Mouse (Mus musculus) thymus, postnatal 10 days (tissue): Measurements from ENCODE around the gene Ndufs2.

Experiments used
- DNase-seq, 2 experiments: peaks; one replicate each; pipeline ENCODE4 v3.0.0; 2021; ENCODE audit warnings: low spot score in 2 of 2

The Ndufs2 gene

DNA sequence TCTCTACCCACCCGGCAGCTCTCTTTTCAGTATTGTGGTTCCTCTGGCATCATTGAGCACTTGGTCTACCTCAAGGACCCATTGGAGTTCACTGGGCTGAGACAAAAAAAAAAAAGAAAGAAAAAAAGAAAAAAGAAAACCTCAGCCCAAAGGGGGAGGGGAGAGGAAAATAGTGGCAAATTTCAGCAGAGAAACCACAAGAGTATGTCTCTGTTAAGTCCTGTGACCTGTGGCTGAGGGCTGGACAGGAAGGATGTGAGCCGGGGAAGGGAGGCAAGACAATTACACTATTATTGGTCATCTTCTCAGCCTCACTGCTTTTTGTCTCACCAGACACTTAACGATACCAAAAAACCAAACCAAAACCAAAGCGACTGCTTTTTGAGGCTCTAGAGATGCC, 19.3 kb downstream of the Ndufs2 start:
- no peak for DNase-seq

DNA sequence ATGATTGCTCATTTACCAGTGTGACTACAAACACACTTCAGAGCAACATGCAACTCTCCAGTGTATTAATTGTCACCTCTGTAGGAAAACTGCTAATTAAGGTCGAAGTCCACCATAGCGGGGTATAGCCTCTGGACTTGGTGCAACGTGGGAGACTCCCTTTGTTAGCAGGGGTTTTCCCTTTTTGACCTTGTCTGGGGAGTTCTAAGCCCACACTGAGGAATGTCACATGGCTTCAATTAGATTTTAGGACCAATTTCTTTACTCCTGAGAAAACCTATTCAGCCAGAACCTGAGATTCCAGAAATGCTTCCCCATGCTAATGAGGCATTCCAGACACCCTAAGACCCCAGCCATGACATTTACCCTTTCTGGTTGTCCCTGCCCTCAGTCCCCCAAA, 21.0 kb downstream of the Ndufs2 start:
- DNase-seq = no peak

- no peak for DNase-seq
Measured at GRCm38 (mm10) chr1:171229750-171230149, 21.4 kb downstream of the Ndufs2 start.

DNA sequence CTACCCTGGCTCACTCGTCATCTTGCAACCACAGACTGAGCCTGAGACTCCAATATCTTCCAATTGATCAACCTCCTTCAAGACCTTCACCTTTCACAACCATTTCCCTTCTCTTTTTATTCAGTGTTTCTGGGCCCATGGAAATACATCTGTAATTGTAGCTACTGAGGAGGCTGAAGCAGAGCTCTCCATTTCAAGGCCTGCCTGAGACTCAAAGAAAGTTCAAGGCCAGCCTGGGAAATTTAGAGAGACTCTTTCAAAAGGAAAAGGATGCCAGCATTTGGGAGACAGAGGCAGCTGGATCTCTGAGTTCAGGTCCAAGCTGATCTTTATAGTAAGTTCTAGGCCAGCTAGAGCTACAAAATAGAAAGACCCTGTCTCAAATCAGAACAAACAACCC, 23.3 kb downstream of the Ndufs2 start:
- DNase-seq = no peak

DNA sequence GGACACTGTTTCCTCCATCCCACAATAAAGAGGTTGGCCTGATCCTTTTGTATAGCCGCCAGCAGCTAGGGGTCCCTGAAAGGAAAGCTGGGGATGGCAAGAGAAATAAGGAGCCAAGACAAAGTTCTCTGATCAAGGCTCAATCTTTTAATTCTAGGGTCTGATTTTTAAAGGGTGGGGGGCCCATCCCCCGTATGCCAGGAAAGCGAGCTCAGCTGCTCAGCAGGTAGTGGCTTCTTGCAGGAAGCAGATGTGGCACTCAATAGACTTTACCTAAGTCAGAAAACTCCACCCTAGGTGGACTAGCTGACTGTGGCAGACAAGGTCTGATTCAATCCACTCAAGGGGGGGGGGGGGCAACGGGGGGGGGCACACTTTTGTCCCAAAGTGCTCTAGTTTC, 24.4 kb downstream of the Ndufs2 start:
- DNase-seq = no peak

DNA sequence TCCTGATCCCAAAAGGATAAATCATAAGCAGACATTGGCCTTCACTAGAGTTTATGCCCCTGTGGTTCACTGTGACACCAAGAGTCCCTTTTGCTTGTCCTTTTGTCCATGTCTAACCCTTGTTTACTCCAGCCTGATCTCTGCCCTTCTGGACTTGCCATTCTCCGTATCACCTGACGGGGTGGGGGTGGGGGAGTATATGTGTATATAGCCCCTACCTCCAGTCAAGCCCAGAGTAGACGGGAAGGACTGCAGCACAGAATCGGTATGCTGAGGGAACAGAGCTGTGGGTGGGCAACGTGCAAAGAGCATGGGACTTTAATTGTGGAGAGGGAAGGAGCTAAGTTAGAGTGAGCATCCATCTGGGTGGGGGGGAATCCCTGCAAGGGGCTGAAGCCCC, 26.3 kb downstream of the Ndufs2 start, which contains the start of gene Apoa2:
Apoa2 (plus strand) TSS at position 198 of the 400 bp plus-strand sequence.
- DNase-seq = no peak

- DNase-seq = no peak
Measured at GRCm38 (mm10) chr1:171223796-171224195, 27.4 kb downstream of the Ndufs2 start.

GRCm38 (mm10) chr1:171223168-171223567, 28.0 kb downstream of the Ndufs2 start:
- no peak for DNase-seq

DNA sequence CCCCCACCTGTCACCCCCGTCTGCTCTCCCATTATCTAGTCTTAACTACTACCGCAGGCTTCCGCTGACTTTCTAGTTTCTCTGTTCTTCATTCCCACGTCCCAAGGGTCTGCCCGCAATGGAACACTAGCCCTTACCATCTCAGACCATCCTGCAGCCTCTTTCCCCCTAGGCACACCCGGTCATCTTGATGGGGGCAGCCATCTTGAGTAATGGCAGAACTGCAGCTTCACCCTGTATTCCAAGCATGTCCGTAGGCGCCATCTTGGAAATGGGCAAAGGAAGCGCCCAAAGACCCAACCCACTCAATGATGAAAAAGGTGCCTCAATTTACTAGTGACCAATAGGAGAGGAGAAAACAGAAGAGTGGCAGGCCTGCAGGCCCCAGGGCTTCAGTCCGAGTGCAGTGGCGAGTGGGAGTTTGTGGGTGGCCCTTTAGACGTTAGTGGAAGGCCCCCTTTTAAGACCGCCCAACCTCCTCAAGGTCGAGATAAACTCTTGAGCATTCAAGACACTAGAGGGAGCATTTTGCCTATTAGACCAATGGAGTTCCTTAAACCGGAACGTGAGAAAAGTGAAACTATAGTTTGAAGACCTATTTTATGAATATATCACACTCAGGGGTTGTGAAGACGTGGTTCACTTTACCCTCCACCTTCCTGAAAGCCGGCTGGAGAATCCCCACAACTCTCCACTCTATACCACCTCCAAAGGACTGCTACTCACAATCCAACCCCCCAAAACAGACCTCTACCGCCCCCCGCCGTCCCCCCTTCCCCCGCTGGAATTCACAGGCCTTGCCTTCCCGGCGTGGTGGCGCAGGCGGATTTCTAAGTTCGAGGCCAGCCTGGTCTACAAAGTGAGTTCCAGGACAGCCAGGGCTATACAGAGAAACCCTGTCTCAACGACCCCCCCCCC, 28.7 kb downstream of the Ndufs2 start, which contains the start of gene Tomm40l:
Tomm40l (minus strand) TSS at position 277 of the 918 bp plus-strand sequence.
- peak; percentile 81 to 90 for DNase-seq

DNA sequence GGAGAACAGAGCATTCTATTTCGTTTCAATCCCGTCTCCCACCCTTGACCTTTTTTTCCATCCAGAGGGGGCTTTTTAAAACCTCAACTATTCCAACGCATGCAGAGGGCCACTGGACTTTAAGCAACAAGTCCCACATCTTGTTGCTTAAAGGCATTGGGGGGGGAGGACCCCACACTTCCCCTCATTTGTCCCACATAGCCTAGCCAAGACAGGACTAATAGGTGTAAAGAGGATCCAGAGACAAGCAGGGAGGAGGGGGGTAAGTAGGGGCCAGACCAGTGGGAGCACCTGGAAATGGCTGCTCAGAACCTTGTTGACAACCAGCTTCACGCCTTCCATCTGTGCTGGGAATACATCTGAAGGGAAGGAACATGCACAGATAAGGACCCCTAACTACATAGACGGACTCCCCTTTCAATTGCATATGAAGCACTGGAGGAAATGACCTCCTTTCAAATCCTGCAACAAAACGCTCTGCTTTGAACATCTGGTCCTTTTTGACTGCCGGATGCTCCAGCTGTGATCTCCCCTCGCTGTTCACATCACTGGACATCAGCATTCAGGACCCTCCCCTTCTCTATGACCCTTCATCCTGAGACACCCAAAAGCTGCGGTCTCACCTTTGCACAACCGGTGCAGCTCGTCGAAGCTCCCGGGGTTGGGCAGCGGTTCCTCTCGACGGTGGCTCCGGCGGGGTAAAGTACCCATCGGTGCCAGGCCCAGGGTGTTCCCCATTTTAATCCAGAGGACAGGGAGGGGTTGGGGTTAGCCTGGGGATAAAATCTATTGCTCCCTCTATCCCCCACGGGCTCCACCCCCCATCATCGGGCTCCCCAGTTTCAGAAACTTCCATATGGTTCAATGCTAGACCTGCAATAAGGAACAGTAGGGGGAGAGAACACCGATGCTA, 29.7 kb downstream of the Ndufs2 start:
- DNase-seq = peak; percentile 22 to 31

DNA sequence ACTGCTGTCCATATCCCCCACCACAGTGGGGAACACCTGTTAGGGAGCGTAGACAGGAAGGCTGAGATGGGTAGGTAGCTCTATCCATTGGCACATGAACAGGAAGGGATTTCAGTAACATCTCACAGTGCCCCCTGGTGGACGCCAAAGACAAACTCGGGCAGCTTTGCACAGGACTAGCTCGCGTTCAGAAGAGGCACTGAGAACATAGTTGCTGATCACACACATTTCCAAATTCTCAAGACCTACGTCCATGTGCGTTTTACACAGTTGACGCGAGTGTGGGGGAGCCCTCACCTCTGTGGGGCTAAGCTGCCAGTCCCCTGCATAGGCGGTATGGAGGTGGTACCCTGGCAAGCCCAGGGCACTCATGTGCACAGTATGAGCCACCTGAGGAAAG, 30.3 kb downstream of the Ndufs2 start:
- peak; percentile 63 to 86 for DNase-seq

DNA sequence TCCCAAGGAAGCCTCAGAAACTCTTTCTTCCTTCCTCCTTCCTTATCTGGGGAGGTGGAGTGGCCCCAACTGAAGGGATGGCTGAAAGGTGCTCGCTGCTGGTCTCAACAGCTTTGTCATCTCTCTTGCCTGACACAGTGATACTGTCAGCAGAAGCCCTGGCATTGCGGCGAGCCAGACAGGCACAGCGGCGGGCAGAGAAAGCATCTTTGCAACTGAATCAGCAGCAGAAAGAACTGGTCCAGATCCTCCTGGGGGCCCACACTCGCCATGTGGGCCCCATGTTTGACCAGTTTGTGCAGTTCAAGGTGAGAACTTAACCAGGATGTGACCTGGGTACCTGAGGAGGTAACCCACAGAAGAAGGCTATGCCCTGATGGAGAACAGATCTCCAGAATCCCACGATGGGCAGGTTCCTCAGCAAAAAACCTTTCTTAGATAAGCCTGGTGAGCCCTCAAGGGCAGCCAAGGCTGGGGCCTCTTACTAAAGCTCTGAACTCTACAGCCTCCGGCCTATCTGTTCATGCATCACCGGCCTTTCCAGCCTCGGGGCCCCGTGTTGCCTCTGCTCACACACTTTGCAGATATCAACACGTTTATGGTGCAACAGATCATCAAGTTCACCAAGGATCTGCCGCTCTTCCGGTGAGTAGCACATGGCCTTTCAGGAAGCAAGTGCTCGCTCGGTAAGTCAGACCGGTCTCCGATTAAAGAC, 34.8 kb downstream of the Ndufs2 start:
- DNase-seq = no peak

GRCm38 (mm10) chr1:171213801-171214496, 37.2 kb downstream of the Ndufs2 start, which contains the start of gene Nr1i3:
Gene Nr1i3 (plus strand): TSS chr1:171213970.
- DNase-seq = no peak

GRCm38 (mm10) chr1:171212854-171213253, 38.3 kb downstream of the Ndufs2 start:
- no peak for DNase-seq

DNA sequence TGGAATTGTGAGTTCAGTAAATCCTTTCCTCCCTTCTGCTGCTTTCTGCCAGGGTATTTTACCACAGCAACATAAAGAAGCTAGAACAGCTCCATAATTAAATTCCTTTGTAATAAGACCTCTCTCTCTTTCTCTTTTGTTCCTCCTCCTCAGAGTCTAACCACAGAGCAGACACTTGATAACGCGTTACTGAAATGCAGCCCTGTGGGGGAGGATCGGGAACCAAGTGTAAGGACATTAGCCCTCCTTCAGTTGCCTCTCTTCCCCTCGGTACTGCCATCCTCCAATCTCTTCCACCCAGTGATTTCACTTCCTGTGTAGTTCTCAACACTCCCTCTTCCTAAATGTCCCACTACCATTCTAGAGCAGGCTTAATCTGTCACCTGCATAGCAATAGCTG, 41.8 kb downstream of the Ndufs2 start:
- DNase-seq = no peak

GRCm38 (mm10) chr1:171205704-171206493, 45.3 kb downstream of the Ndufs2 start:
- no peak for DNase-seq

DNA sequence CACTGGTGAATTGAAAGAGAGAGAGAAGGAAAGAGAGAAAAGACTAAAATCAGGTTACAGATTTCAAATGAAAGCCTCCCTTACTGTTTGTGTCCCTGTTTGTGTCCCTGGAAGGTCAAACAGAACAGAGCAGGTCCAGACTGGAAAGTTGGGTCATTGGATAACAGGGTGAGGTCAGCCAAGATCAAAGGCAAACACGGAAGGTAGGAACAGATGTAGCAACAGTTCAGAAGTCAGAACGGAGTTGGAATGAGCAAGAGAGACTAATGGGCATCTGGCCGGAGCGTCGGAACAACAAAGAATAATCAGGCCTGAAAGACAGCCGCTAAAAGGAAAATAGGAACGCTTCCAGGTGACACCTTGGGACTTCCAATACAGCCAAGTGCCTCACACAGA, 46.9 kb downstream of the Ndufs2 start:
- DNase-seq = no peak

DNA sequence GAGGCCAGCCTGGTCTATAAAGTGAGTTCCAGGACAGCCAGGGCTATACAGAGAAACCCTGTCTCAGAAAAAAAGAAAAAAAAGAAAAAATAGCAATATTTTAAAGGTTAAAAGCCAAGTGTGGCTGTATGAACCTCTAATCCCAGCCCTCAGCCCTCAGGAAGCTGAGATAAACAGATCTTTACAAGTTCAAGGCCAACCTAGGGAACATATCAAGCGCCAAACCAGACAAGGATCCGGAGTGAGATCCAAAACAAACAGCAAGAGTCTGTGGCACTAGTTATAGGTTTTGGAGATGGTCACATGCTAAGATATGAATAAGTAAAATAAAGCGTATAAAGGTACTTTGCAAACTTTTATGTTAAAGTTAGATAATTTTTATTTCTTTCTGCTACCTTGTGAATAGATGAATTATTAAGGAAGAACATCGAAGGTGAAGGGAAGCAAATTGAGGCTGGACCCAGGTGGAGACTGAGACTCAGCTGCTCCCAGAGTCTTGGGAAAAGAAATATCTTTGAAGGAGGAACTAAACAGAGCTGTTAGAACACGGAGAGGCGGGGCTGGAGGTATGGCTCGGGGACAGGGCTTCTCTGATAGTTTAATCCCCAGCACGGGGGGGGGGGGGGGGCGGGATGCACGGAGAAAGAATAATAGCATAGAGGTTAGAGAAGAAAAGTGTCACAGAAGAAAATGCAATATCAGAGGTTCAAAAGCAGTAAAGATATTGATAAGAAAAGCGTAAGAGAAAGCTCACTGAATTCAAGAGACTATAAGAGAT, 47.5 kb downstream of the Ndufs2 start:
- no peak for DNase-seq

GRCm38 (mm10) chr1:171200769-171201168, 50.4 kb downstream of the Ndufs2 start:
- no peak for DNase-seq
